17 mouse cellular contexts compared by ENCODE assay signal in genomic region chr10:15172558-15172957, GRCm38 (mm10).
DNase-seq lines count a peak whose midpoint lies in the region; ATAC-seq and TF ChIP-seq lines count a peak whose summit lies in the region.
"Had no signal": no experiment of that assay in that cellular context is flagged by ENCODE, and none has a peak within 500 bp of the region (broad histone marks: within the 10 kb centered on the region; RNA-seq: fewer than 3 reads in every experiment).

No protein-coding gene starts in this region.

- no peak overlapping the region for H3K4me3 ChIP-seq in embryonic facial prominence, embryonic 11.5 days (ENCODE audit: low read depth, low read length)
- H3K4me3 ChIP-seq in embryonic facial prominence, embryonic 10.5 days: no peak overlapping the region
- H3K4me3 ChIP-seq in layer of hippocampus, adult 2 months: no peak overlapping the region
- H3K4me3 ChIP-seq in stomach, postnatal 0 days (ENCODE audit: low read depth, low read length): no peak overlapping the region
- H3K4me3 ChIP-seq: forebrain, embryonic 15.5 days; gastrocnemius, adult 2 months; hindbrain, embryonic 10.5 days; limb, embryonic 13.5 days; liver, embryonic 15.5 days; midbrain, embryonic 13.5 days; stomach, embryonic 15.5 days had no signal

- TF ChIP-seq EP300 in stomach, postnatal 0 days (optimal IDR thresholded peaks at IDR 0.05): no peak

- peak; percentile 16 for DNase-seq in embryonic facial prominence, embryonic 11.5 days (ENCODE audit: low spot score)
- DNase-seq in embryonic facial prominence, embryonic 10.5 days (ENCODE audit: low spot score): no peak
- peak; percentile 8 to 14 for DNase-seq in layer of hippocampus, adult 2 months (ENCODE audit: low spot score in 2 of 2)
- no peak for DNase-seq in layer of hippocampus, postnatal 36 days
- DNase-seq in retina, embryonic 14.5 days (ENCODE audit: low spot score): peak; percentile 19
- DNase-seq in retina, postnatal 1 day: no peak
- DNase-seq in stomach, postnatal 0 days (ENCODE audit: low spot score): no peak
- no peak for DNase-seq in frontal cortex, postnatal 10 days (ENCODE audit: low spot score in 2 of 2)
- DNase-seq: adrenal gland, postnatal 10 days; cerebellum, adult 18-20 months; gastrocnemius, adult 2 months had no signal

- no peaks in the 10 kb centered on the region for H3K27me3 ChIP-seq in embryonic facial prominence, embryonic 11.5 days (ENCODE audit: control insufficient read depth, insufficient read depth, low read length)
- no peaks in the 10 kb centered on the region for H3K27me3 ChIP-seq in embryonic facial prominence, embryonic 10.5 days (replicated peaks; ENCODE audit: low read depth, poor library complexity, severe bottlenecking)
- H3K27me3 ChIP-seq in stomach, postnatal 0 days (ENCODE audit: control insufficient read depth, insufficient read depth, low read length): no peaks in the 10 kb centered on the region
- H3K27me3 ChIP-seq: forebrain, embryonic 15.5 days; limb, embryonic 13.5 days; liver, embryonic 15.5 days; midbrain, embryonic 13.5 days; stomach, embryonic 15.5 days had no signal

- H3K4me1 ChIP-seq in embryonic facial prominence, embryonic 11.5 days (ENCODE audit: control insufficient read depth, insufficient read depth, low read length): no peaks in the 10 kb centered on the region
- no peaks in the 10 kb centered on the region for H3K4me1 ChIP-seq in embryonic facial prominence, embryonic 10.5 days
- H3K4me1 ChIP-seq in stomach, postnatal 0 days (replicated peaks; ENCODE audit: control insufficient read depth, insufficient read depth): no peaks in the 10 kb centered on the region
- H3K4me1 ChIP-seq: forebrain, embryonic 15.5 days; hindbrain, embryonic 10.5 days; limb, embryonic 13.5 days; liver, embryonic 15.5 days; midbrain, embryonic 13.5 days; stomach, embryonic 15.5 days had no signal

- H3K9me3 ChIP-seq in embryonic facial prominence, embryonic 11.5 days (replicated peaks; ENCODE audit: control insufficient read depth, low read length): no peaks in the 10 kb centered on the region
- no peaks in the 10 kb centered on the region for H3K9me3 ChIP-seq in embryonic facial prominence, embryonic 10.5 days
- no peaks in the 10 kb centered on the region for H3K9me3 ChIP-seq in stomach, postnatal 0 days (ENCODE audit: control insufficient read depth, low read length)
- H3K9me3 ChIP-seq: forebrain, embryonic 15.5 days; hindbrain, embryonic 10.5 days; limb, embryonic 13.5 days; liver, embryonic 15.5 days; midbrain, embryonic 13.5 days; stomach, embryonic 15.5 days had no signal

- no peak overlapping the region for H3K27ac ChIP-seq in embryonic facial prominence, embryonic 11.5 days (replicated peaks; ENCODE audit: low read depth, low read length)
- H3K27ac ChIP-seq in embryonic facial prominence, embryonic 10.5 days (replicated peaks): no peak overlapping the region
- H3K27ac ChIP-seq in layer of hippocampus, adult 2 months: no peak overlapping the region
- H3K27ac ChIP-seq in stomach, postnatal 0 days (replicated peaks): no peak overlapping the region
- H3K27ac ChIP-seq: forebrain, embryonic 15.5 days; gastrocnemius, adult 2 months; hindbrain, embryonic 10.5 days; limb, embryonic 13.5 days; liver, embryonic 15.5 days; midbrain, embryonic 13.5 days; stomach, embryonic 15.5 days had no signal

- WGBS in embryonic facial prominence, embryonic 11.5 days: 73% methylated on average over 1 of the region's 1 CpGs
- 79% methylated on average over 1 of the region's 1 CpGs for WGBS in embryonic facial prominence, embryonic 10.5 days
- 72% methylated on average over 1 of the region's 1 CpGs for WGBS in stomach, postnatal 0 days

- TF ChIP-seq CTCF in layer of hippocampus, adult 2 months (conservative IDR thresholded peaks at IDR 0.05): peak; percentile 78
- peak; percentile 48 for TF ChIP-seq CTCF in stomach, postnatal 0 days (IDR thresholded peaks at IDR 0.05; ENCODE audit: low read depth)

- no peak for ATAC-seq in embryonic facial prominence, embryonic 11.5 days (replicated peaks; ENCODE audit: insufficient number of reproducible peaks, low FRiP score, low TSS enrichment, low read depth)
- no peak for ATAC-seq in stomach, postnatal 0 days (ENCODE audit: low FRiP score, low TSS enrichment)
- ATAC-seq: forebrain, embryonic 15.5 days; midbrain, embryonic 13.5 days had no signal

- H3K9ac ChIP-seq in embryonic facial prominence, embryonic 11.5 days (replicated peaks; ENCODE audit: low read length): no peak overlapping the region
- H3K9ac ChIP-seq in stomach, postnatal 0 days (ENCODE audit: low read length): no peak overlapping the region
- H3K9ac ChIP-seq: forebrain, embryonic 15.5 days; limb, embryonic 13.5 days; liver, embryonic 15.5 days; midbrain, embryonic 13.5 days; stomach, embryonic 15.5 days had no signal

- no peak overlapping the region for H3K4me2 ChIP-seq in embryonic facial prominence, embryonic 11.5 days (ENCODE audit: low read depth, low read length)
- H3K4me2 ChIP-seq in stomach, postnatal 0 days (replicated peaks; ENCODE audit: low read depth): no peak overlapping the region
- H3K4me2 ChIP-seq: forebrain, embryonic 15.5 days; limb, embryonic 13.5 days; liver, embryonic 15.5 days; midbrain, embryonic 13.5 days; stomach, embryonic 15.5 days had no signal

- H3K36me3 ChIP-seq in embryonic facial prominence, embryonic 11.5 days (replicated peaks; ENCODE audit: control insufficient read depth, insufficient read depth, low read depth, low read length): no peaks in the 10 kb centered on the region
- no peaks in the 10 kb centered on the region for H3K36me3 ChIP-seq in embryonic facial prominence, embryonic 10.5 days (replicated peaks)
- H3K36me3 ChIP-seq in stomach, postnatal 0 days (ENCODE audit: control insufficient read depth, insufficient read depth, low read length): no peaks in the 10 kb centered on the region
- H3K36me3 ChIP-seq: forebrain, embryonic 15.5 days; hindbrain, embryonic 10.5 days; limb, embryonic 13.5 days; liver, embryonic 15.5 days; midbrain, embryonic 13.5 days; stomach, embryonic 15.5 days had no signal

Comparison
In these comparisons a context has a peak if more than half of its experiments do, and no peak if none do; other contexts are left out.
1. DNase-seq: peak in embryonic facial prominence, embryonic 11.5 days (single experiment), layer of hippocampus, adult 2 months (2 of 2) and retina, embryonic 14.5 days (single experiment); none in embryonic facial prominence, embryonic 10.5 days (single experiment), layer of hippocampus, postnatal 36 days (0 of 2), retina, postnatal 1 day (single experiment), stomach, postnatal 0 days (single experiment) and frontal cortex, postnatal 10 days (0 of 2).